ENCODE assay signal across 27 mouse cellular contexts in genomic region chr4:31171190-31171589, GRCm38 (mm10).
DNase-seq lines count a peak whose midpoint lies in the region; ATAC-seq and TF ChIP-seq lines count a peak whose summit lies in the region.
"Had no signal": no experiment of that assay in that cellular context is flagged by ENCODE, and none has a peak within 500 bp of the region (broad histone marks: within the 10 kb centered on the region; RNA-seq: fewer than 3 reads in every experiment).

No protein-coding gene starts in this region.

- TF ChIP-seq CTCF in kidney, postnatal 0 days (IDR thresholded peaks at IDR 0.05; ENCODE audit: low read depth) = no peak

- H3K36me3 ChIP-seq in kidney, postnatal 0 days (ENCODE audit: insufficient read depth, low read length) = no peaks in the 10 kb centered on the region
- H3K36me3 ChIP-seq: embryonic facial prominence, embryonic 10.5 days; embryonic facial prominence, embryonic 13.5 days; forebrain, embryonic 12.5 days; forebrain, embryonic 15.5 days; heart, embryonic 10.5 days; heart, embryonic 13.5 days had no signal

- H3K4me3 ChIP-seq in kidney, postnatal 0 days (replicated peaks; ENCODE audit: low read depth, low read length) = no peak overlapping the region
- H3K4me3 ChIP-seq: embryonic facial prominence, embryonic 10.5 days; embryonic facial prominence, embryonic 13.5 days; erythroblast, embryonic 14.5 days; forebrain, embryonic 12.5 days; forebrain, embryonic 15.5 days; heart, adult 2 months; heart, embryonic 10.5 days; heart, embryonic 13.5 days had no signal

- no peaks in the 10 kb centered on the region for H3K4me1 ChIP-seq in kidney, postnatal 0 days (replicated peaks; ENCODE audit: insufficient read depth, low read length)
- H3K4me1 ChIP-seq: embryonic facial prominence, embryonic 10.5 days; embryonic facial prominence, embryonic 13.5 days; heart, embryonic 10.5 days; heart, embryonic 13.5 days had no signal

- H3K27me3 ChIP-seq in kidney, postnatal 0 days (ENCODE audit: insufficient read depth, low read length) = no peaks in the 10 kb centered on the region
- H3K27me3 ChIP-seq: embryonic facial prominence, embryonic 13.5 days; forebrain, embryonic 12.5 days; forebrain, embryonic 15.5 days; heart, embryonic 13.5 days had no signal

- no peak overlapping the region for H3K27ac ChIP-seq in kidney, postnatal 0 days
- H3K27ac ChIP-seq: embryonic facial prominence, embryonic 10.5 days; embryonic facial prominence, embryonic 13.5 days; forebrain, embryonic 12.5 days; forebrain, embryonic 15.5 days; heart, adult 2 months; heart, embryonic 10.5 days; heart, embryonic 13.5 days; hindbrain, embryonic 14.5 days; hindbrain, postnatal 0 days had no signal

- peak; percentile 27 for DNase-seq in embryo, embryonic 10 days (ENCODE audit: low spot score)
- DNase-seq in embryo, embryonic 9.5 days (ENCODE audit: extremely low spot score) = no peak
- DNase-seq in kidney, postnatal 0 days (ENCODE audit: low spot score) = peak; percentile 47
- no peak for DNase-seq in kidney, postnatal 25 days
- peak; percentile 24 for DNase-seq in embryo, embryonic 11.5 days (ENCODE audit: low read depth, low spot score)
- DNase-seq in adrenal gland, adult 2 months = no peak
- no peak for DNase-seq in urinary bladder, postnatal 10 days (ENCODE audit: low spot score)
- DNase-seq: adrenal gland, postnatal 10 days; adrenal gland, postnatal 36 days; cerebellum, adult 18-20 months; cerebellum, adult 9-10 months; cerebellum, postnatal 14 days; gastrocnemius, postnatal 10 days; gastrocnemius, postnatal 36 days; heart, adult 2 months; heart, postnatal 14 days; heart, postnatal 4 days had no signal

- peak; percentile 43; the same call in 1 of the 2 replicates for ATAC-seq in kidney, postnatal 0 days (replicated peaks; ENCODE audit: low FRiP score, low read depth)
- ATAC-seq: activated CD4-positive, CD25-positive, alpha-beta regulatory T cell, adult 4 months; forebrain, embryonic 15.5 days; hindbrain, postnatal 0 days had no signal

- no peaks in the 10 kb centered on the region for H3K9me3 ChIP-seq in kidney, postnatal 0 days (replicated peaks; ENCODE audit: low read length)
- H3K9me3 ChIP-seq: embryonic facial prominence, embryonic 10.5 days; embryonic facial prominence, embryonic 13.5 days; forebrain, embryonic 12.5 days; forebrain, embryonic 15.5 days; heart, embryonic 10.5 days; heart, embryonic 13.5 days had no signal

- 23% methylated on average over 3 of the region's 3 CpGs for WGBS in kidney, postnatal 0 days

- H3K4me2 ChIP-seq in kidney, postnatal 0 days (ENCODE audit: low read length) = no peak overlapping the region
- H3K4me2 ChIP-seq: embryonic facial prominence, embryonic 13.5 days; forebrain, embryonic 12.5 days; forebrain, embryonic 15.5 days; heart, embryonic 13.5 days; hindbrain, embryonic 14.5 days had no signal

- no peak overlapping the region for H3K9ac ChIP-seq in kidney, postnatal 0 days (ENCODE audit: low read depth, low read length)
- H3K9ac ChIP-seq: embryonic facial prominence, embryonic 13.5 days; forebrain, embryonic 12.5 days; forebrain, embryonic 15.5 days; heart, embryonic 13.5 days; hindbrain, embryonic 14.5 days had no signal

Comparison
In these comparisons a context has a peak if more than half of its experiments do, and no peak if none do; other contexts are left out.
1. DNase-seq: peak in embryo, embryonic 10 days (single experiment), kidney, postnatal 0 days (single experiment) and embryo, embryonic 11.5 days (single experiment); none in embryo, embryonic 9.5 days (single experiment), kidney, postnatal 25 days (0 of 2), adrenal gland, adult 2 months (single experiment) and urinary bladder, postnatal 10 days (single experiment).